Mouse (Mus musculus): ENCODE measurements at regions not wholly inside any gene's neighbourhood (a gene's known extent, or its start where the extent isn't known, plus 50 kb on each side); places are given as distances from the start of the nearest gene placed in this dataset.
A peak's percentile ranks its signal among the peaks of the same experiment; 100 is the strongest.

- H3K27me3 ChIP-seq (ENCODE audit: control insufficient read depth, insufficient read depth, low read length, poor library complexity, severe bottlenecking): no peaks in the 10 kb centered on the region
- H3K36me3 ChIP-seq (ENCODE audit: control insufficient read depth, insufficient read depth, low read length, poor library complexity, severe bottlenecking): no peaks in the 10 kb centered on the region
- no peak for DNase-seq (ENCODE audit: low read depth, low spot score)
Observed at GRCm38 (mm10) chr12:26112166-26113019, 302.7 kb downstream of the Rnf144a start.

- Histone ChIP-seq H3K27me3 (ENCODE audit: control insufficient read depth, insufficient read depth, low read length, poor library complexity, severe bottlenecking) (no peaks in the 10 kb centered on the region), H3K36me3 (ENCODE audit: control insufficient read depth, insufficient read depth, low read length, poor library complexity, severe bottlenecking) (no peaks in the 10 kb centered on the region)
- no peak for DNase-seq (ENCODE audit: low read depth, low spot score)
Observed at GRCm38 (mm10) chr12:26109866-26110265, 305.2 kb downstream of the Rnf144a start.

GRCm38 (mm10) chr12:26104372-26104771 lies 310.7 kb downstream of the Rnf144a start:
- H3K36me3 ChIP-seq (ENCODE audit: control insufficient read depth, insufficient read depth, low read length, poor library complexity, severe bottlenecking): no peaks in the 10 kb centered on the region
- no peak for DNase-seq (ENCODE audit: low read depth, low spot score)
- H3K27me3 ChIP-seq (ENCODE audit: control insufficient read depth, insufficient read depth, low read length, poor library complexity, severe bottlenecking): no peaks in the 10 kb centered on the region; the same call in 1 of the 2 replicates

DNA sequence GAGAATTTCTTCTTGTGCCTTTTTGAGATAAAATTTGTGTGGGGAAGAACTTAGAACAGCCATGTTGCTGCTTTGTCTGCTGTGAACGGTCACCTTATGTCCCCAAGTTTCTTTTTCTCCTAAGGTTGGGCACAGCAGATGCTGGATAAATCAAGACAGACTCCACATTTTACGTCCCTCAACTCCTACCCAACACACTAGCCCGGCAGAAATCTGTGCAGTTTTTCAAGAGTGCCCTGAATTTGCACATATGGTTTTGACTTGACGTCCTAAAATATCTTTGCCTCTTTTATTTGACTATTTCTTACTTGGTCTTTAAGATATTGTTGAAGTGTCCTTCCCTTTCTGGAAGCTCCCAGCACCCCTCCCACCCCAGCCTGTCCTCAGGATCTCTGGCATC lies 312.7 kb downstream of the Rnf144a start:
- no peaks in the 10 kb centered on the region for H3K36me3 ChIP-seq (ENCODE audit: control insufficient read depth, insufficient read depth, low read length, poor library complexity, severe bottlenecking)
- DNase-seq (ENCODE audit: low read depth, low spot score): no peak
- no peaks in the 10 kb centered on the region; the same call in 1 of the 2 replicates for H3K27me3 ChIP-seq (ENCODE audit: control insufficient read depth, insufficient read depth, low read length, poor library complexity, severe bottlenecking)

DNA sequence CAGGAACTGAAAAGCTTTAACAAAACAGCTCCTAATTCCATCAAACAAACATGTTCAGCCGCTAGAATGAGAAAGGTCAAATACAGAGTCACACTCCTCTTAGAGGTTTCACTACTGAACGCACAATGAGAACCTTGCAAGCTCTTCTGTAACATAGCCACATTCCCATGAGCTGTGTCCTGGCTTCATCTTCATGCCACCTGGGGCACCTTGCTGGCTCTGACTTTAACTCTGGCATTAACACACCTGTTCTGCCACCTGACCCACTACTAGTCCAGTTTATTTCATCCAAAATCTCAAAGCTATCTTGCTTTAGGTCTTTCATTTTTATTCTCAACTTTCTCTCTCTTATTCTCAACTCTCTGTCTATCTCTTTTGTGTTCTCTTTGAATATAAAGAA lies 314.9 kb downstream of the Rnf144a start:
- no peak for DNase-seq (ENCODE audit: low read depth, low spot score)
- no peaks in the 10 kb centered on the region; the same call in 1 of the 2 replicates for H3K27me3 ChIP-seq (ENCODE audit: control insufficient read depth, insufficient read depth, low read length, poor library complexity, severe bottlenecking)
- no peaks in the 10 kb centered on the region for H3K36me3 ChIP-seq (ENCODE audit: control insufficient read depth, insufficient read depth, low read length, poor library complexity, severe bottlenecking)

- Histone ChIP-seq H3K27me3 (ENCODE audit: control insufficient read depth, insufficient read depth, low read length, poor library complexity, severe bottlenecking) (no peaks in the 10 kb centered on the region; the same call in 1 of the 2 replicates), H3K36me3 (ENCODE audit: control insufficient read depth, insufficient read depth, low read length, poor library complexity, severe bottlenecking) (no peaks in the 10 kb centered on the region)
- DNase-seq (ENCODE audit: low read depth, low spot score): no peak
Observed at GRCm38 (mm10) chr12:26099176-26099575, 315.9 kb downstream of the Rnf144a start.

GRCm38 (mm10) chr12:26092311-26092710 lies 322.7 kb downstream of the Rnf144a start:
- no peaks in the 10 kb centered on the region for H3K36me3 ChIP-seq (ENCODE audit: control insufficient read depth, insufficient read depth, low read length, poor library complexity, severe bottlenecking)
- no peaks in the 10 kb centered on the region for H3K27me3 ChIP-seq (ENCODE audit: control insufficient read depth, insufficient read depth, low read length, poor library complexity, severe bottlenecking)
- no peak for DNase-seq (ENCODE audit: low read depth, low spot score)

- no peaks in the 10 kb centered on the region for H3K27me3 ChIP-seq (ENCODE audit: control insufficient read depth, insufficient read depth, low read length, poor library complexity, severe bottlenecking)
- no peaks in the 10 kb centered on the region for H3K36me3 ChIP-seq (ENCODE audit: control insufficient read depth, insufficient read depth, low read length, poor library complexity, severe bottlenecking)
- no peak for DNase-seq (ENCODE audit: low read depth, low spot score)
Observed at GRCm38 (mm10) chr12:26091865-26092264, 323.2 kb downstream of the Rnf144a start.

GRCm38 (mm10) chr12:26088389-26088788 lies 326.7 kb downstream of the Rnf144a start:
- no peak for DNase-seq (ENCODE audit: low read depth, low spot score)
- Histone ChIP-seq H3K36me3 (ENCODE audit: control insufficient read depth, insufficient read depth, low read length, poor library complexity, severe bottlenecking) (no peaks in the 10 kb centered on the region), H3K27me3 (ENCODE audit: control insufficient read depth, insufficient read depth, low read length, poor library complexity, severe bottlenecking) (no peaks in the 10 kb centered on the region)

- no peak for DNase-seq (ENCODE audit: low read depth, low spot score)
- no peaks in the 10 kb centered on the region for H3K36me3 ChIP-seq (ENCODE audit: control insufficient read depth, insufficient read depth, low read length, poor library complexity, severe bottlenecking)
- no peaks in the 10 kb centered on the region for H3K27me3 ChIP-seq (ENCODE audit: control insufficient read depth, insufficient read depth, low read length, poor library complexity, severe bottlenecking)
Observed at GRCm38 (mm10) chr12:26086923-26087322, 328.1 kb downstream of the Rnf144a start.

DNA sequence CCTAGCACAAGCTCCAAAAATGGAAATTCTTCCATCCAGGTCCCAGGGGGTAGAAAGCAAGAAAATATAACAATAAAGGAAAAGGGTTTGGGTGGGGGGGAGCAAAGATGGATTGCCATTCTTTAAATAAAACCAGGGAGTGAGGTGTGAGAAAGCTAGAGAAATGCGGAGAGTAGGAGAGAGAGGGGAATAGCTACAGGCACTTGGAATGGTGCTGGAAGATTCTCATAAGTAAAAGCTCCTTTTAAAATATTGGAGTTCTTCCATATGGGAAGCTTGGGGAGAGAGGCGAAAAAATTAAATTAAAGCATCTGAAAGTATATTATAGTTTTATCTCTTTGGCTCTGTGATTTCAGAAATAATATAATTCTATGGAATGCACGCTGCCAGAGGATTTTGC lies 328.6 kb downstream of the Rnf144a start:
- no peaks in the 10 kb centered on the region for H3K36me3 ChIP-seq (ENCODE audit: control insufficient read depth, insufficient read depth, low read length, poor library complexity, severe bottlenecking)
- no peaks in the 10 kb centered on the region for H3K27me3 ChIP-seq (ENCODE audit: control insufficient read depth, insufficient read depth, low read length, poor library complexity, severe bottlenecking)
- DNase-seq (ENCODE audit: low read depth, low spot score): no peak

- DNase-seq (ENCODE audit: low read depth, low spot score): no peak
- no peaks in the 10 kb centered on the region for H3K36me3 ChIP-seq (ENCODE audit: control insufficient read depth, insufficient read depth, low read length, poor library complexity, severe bottlenecking)
Observed at GRCm38 (mm10) chr12:26079061-26079625, 335.9 kb downstream of the Rnf144a start.

GRCm38 (mm10) chr12:26075638-26076254 lies 339.3 kb downstream of the Rnf144a start:
- no peaks in the 10 kb centered on the region for H3K36me3 ChIP-seq (ENCODE audit: control insufficient read depth, insufficient read depth, low read length, poor library complexity, severe bottlenecking)

More at GRCm38 (mm10) chr12:26079061-26079625, 335.9 kb downstream of the Rnf144a start:
- H3K27me3 ChIP-seq (ENCODE audit: control insufficient read depth, insufficient read depth, low read length, poor library complexity, severe bottlenecking): no peaks in the 10 kb centered on the region

GRCm38 (mm10) chr12:26072180-26072579 lies 342.9 kb downstream of the Rnf144a start:
- DNase-seq (ENCODE audit: low read depth, low spot score): no peak
- no peaks in the 10 kb centered on the region for H3K36me3 ChIP-seq (ENCODE audit: control insufficient read depth, insufficient read depth, low read length, poor library complexity, severe bottlenecking)
- no peaks in the 10 kb centered on the region for H3K27me3 ChIP-seq (ENCODE audit: control insufficient read depth, insufficient read depth, low read length, poor library complexity, severe bottlenecking)

More at GRCm38 (mm10) chr12:26075638-26076254, 339.3 kb downstream of the Rnf144a start:
- no peak for DNase-seq (ENCODE audit: low read depth, low spot score)
- no peaks in the 10 kb centered on the region for H3K27me3 ChIP-seq (ENCODE audit: control insufficient read depth, insufficient read depth, low read length, poor library complexity, severe bottlenecking)

GRCm38 (mm10) chr12:26071610-26072009 lies 343.4 kb downstream of the Rnf144a start:
- H3K27me3 ChIP-seq (ENCODE audit: control insufficient read depth, insufficient read depth, low read length, poor library complexity, severe bottlenecking): no peaks in the 10 kb centered on the region
- peak; percentile 85 for DNase-seq (ENCODE audit: low read depth, low spot score)

More at GRCm38 (mm10) chr12:26071610-26072009, 343.4 kb downstream of the Rnf144a start:
- H3K36me3 ChIP-seq (ENCODE audit: control insufficient read depth, insufficient read depth, low read length, poor library complexity, severe bottlenecking): no peaks in the 10 kb centered on the region

Measured in splenic B cell, adult 2 months (primary cell).